Mouse (Mus musculus) cortical plate, adult 2 months (tissue): Measurements from ENCODE around the gene P3h1. TPM values are rescaled to one million over a fixed set of nuclear protein-coding genes. Genes with fewer than 3 reads are reported as not detected.

Experiments
- H3K27ac ChIP-seq: fragments of 200-500 bp; 2 replicates; pipeline ENCODE4 v1.5.1; 2012; ENCODE audit warnings: low read length, control low read depth, inconsistent platforms; ENCODE audit not compliant: insufficient read depth
- H3K4me1 ChIP-seq: fragments of 200-500 bp; 2 replicates; pipeline ENCODE4 v1.6.1; 2011; ENCODE audit warnings: low read length; ENCODE audit not compliant: control insufficient read depth, insufficient read depth
- H3K4me3 ChIP-seq: fragments of 200-500 bp; 2 replicates; pipeline ENCODE4 v1.5.1; 2011; ENCODE audit warnings: mild to moderate bottlenecking, low read length, control low read depth; ENCODE audit not compliant: insufficient read depth
- CTCF ChIP-seq: fragments of 200-500 bp; IDR thresholded peaks from 2 replicates; pipeline ENCODE4 v1.5.1; 2011; ENCODE audit warnings: mild to moderate bottlenecking, control low read depth, low read length; ENCODE audit not compliant: insufficient read depth; ENCODE audit errors: extremely low read depth
- POLR2A ChIP-seq: fragments of 200-500 bp; IDR thresholded peaks from 2 replicates; pipeline ENCODE4 v1.6.1; 2011; ENCODE audit warnings: mild to moderate bottlenecking, low read length, control low read depth; ENCODE audit not compliant: insufficient read depth; ENCODE audit errors: extremely low read depth
- polyA plus RNA-seq: library from polyadenylated mRNA; depleted of rRNA; stranded (reverse); fragments of >200 nt; gene quantifications from 2 replicates; pipeline ENCODE4 v1.2.3, GENCODE M21; 2012

P3h1 gene
- polyA plus RNA-seq, 1 experiment = 10.8 TPM

- Histone ChIP-seq H3K4me1 (peaks cover 1% of the 10 kb centered on the region; the same call in 1 of the 2 replicates), H3K27ac (no peak within 1 kb of the TSS), H3K4me3 (peak within 1 kb of the TSS; percentile 46)
- no peak for TF ChIP-seq POLR2A
- TF ChIP-seq CTCF = no peak
These were observed 37.7 kb upstream of the P3h1 start, which contains the start of gene Svbp for GRCm38 (mm10) chr4:119194909-119195581. TSS of gene Svbp (plus strand) at chr4:119195306.

GRCm38 (mm10) chr4:119195582-119196320 is 37.0 kb upstream of the P3h1 start:
- Histone ChIP-seq H3K4me3 (peak overlapping the region; percentile 46), H3K27ac (no peak overlapping the region), H3K4me1 (peaks cover 1% of the 10 kb centered on the region; the same call in 1 of the 2 replicates)
- TF ChIP-seq CTCF (no peak), POLR2A (no peak)

GRCm38 (mm10) chr4:119198105-119198504 is 34.6 kb upstream of the P3h1 start:
- TF ChIP-seq CTCF (no peak), POLR2A (no peak)
- Histone ChIP-seq H3K4me3 (no peak overlapping the region), H3K4me1 (peaks cover 1% of the 10 kb centered on the region; the same call in 1 of the 2 replicates)

GRCm38 (mm10) chr4:119204672-119205071 is 28.0 kb upstream of the P3h1 start:
- no peak overlapping the region for H3K27ac ChIP-seq
- no peaks in the 10 kb centered on the region for H3K4me1 ChIP-seq
- no peak for TF ChIP-seq POLR2A
- TF ChIP-seq CTCF = peak; percentile 94
- no peak overlapping the region for H3K4me3 ChIP-seq

More at GRCm38 (mm10) chr4:119198105-119198504, 34.6 kb upstream of the P3h1 start:
- H3K27ac ChIP-seq = no peak overlapping the region

GRCm38 (mm10) chr4:119216667-119217066 is 16.0 kb upstream of the P3h1 start:
- H3K4me3 ChIP-seq = no peak overlapping the region
- no peaks in the 10 kb centered on the region for H3K4me1 ChIP-seq
- TF ChIP-seq CTCF = no peak
- TF ChIP-seq POLR2A = no peak
- no peak overlapping the region for H3K27ac ChIP-seq

- no peaks in the 10 kb centered on the region for H3K4me1 ChIP-seq
- no peak within 1 kb of the TSS for H3K4me3 ChIP-seq
- no peak for TF ChIP-seq CTCF
- TF ChIP-seq POLR2A = no peak
- H3K27ac ChIP-seq = no peak within 1 kb of the TSS
These were observed 14.5 kb upstream of the P3h1 start, which contains the start of gene Tmem269 for GRCm38 (mm10) chr4:119218169-119218568. TSS of gene Tmem269 (minus strand) at chr4:119218217.

GRCm38 (mm10) chr4:119223696-119224095 is 9.0 kb upstream of the P3h1 start:
- Histone ChIP-seq H3K4me3 (no peak overlapping the region), H3K27ac (no peak overlapping the region), H3K4me1 (no peaks in the 10 kb centered on the region)
- TF ChIP-seq CTCF (peak; percentile 68), POLR2A (no peak)

- Histone ChIP-seq H3K4me3 (no peak overlapping the region), H3K4me1 (no peaks in the 10 kb centered on the region), H3K27ac (no peak overlapping the region)
- TF ChIP-seq CTCF (no peak), POLR2A (no peak)
These were observed 8.2 kb upstream of the P3h1 start for GRCm38 (mm10) chr4:119224534-119224933.

- no peak for TF ChIP-seq CTCF
- no peak for TF ChIP-seq POLR2A
- Histone ChIP-seq H3K4me3 (no peak overlapping the region), H3K27ac (no peak overlapping the region), H3K4me1 (no peaks in the 10 kb centered on the region)
These were observed 7.0 kb upstream of the P3h1 start for GRCm38 (mm10) chr4:119225719-119226118.

- H3K27ac ChIP-seq = no peak overlapping the region
- TF ChIP-seq POLR2A = no peak
- no peak for TF ChIP-seq CTCF
- H3K4me3 ChIP-seq = no peak overlapping the region
- H3K4me1 ChIP-seq = no peaks in the 10 kb centered on the region
These were observed 6.0 kb upstream of the P3h1 start for GRCm38 (mm10) chr4:119226751-119227150.
